In the genomic region with DNA sequence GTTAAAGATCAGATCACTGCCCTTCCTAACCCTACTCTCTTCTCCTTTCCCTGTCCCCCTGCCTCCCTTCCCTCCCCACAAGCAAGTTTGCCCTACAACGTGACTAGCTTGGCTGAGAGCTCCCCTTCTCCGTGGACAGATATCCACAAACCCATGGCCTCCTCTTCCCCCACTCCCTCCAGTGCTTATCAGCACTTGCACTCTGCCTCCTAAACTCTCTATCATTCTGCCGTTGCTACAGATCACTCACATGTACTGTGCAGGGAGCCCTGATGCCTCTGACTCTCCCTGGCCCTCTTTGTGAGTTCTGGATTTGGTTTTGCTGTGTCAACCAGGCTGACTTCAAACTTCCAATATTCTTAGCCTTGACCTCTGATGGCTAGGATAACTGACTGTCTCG, we compare ENCODE assay signal across 27 mouse cellular contexts. TPM values are rescaled to one million over a fixed set of nuclear protein-coding genes. Genes with fewer than 3 reads are reported as not detected.
"Had no signal": no experiment of that assay in that cellular context is flagged by ENCODE, and none has a peak within 500 bp of the region (broad histone marks: within the 10 kb centered on the region; RNA-seq: fewer than 3 reads in every experiment).

No protein-coding gene starts in this region.

- ATAC-seq: inflammation-experienced regulatory T-cells, adult 6 months; intestine, embryonic 16.5 days; midbrain, embryonic 15.5 days had no signal

- H3K9me3 ChIP-seq: lung, embryonic 15.5 days; midbrain, embryonic 12.5 days; midbrain, embryonic 15.5 days; neural tube, embryonic 12.5 days; neural tube, embryonic 15.5 days; stomach, embryonic 15.5 days had no signal

- H3K9ac ChIP-seq: lung, embryonic 15.5 days; midbrain, embryonic 12.5 days; midbrain, embryonic 15.5 days; neural tube, embryonic 12.5 days; neural tube, embryonic 15.5 days; stomach, embryonic 15.5 days had no signal

- H3K27ac ChIP-seq: kidney, postnatal 0 days; layer of hippocampus, adult 2 months; lung, embryonic 15.5 days; midbrain, embryonic 12.5 days; midbrain, embryonic 15.5 days; neural tube, embryonic 12.5 days; neural tube, embryonic 15.5 days; stomach, embryonic 15.5 days had no signal

- H3K4me3 ChIP-seq: layer of hippocampus, adult 2 months; lung, embryonic 15.5 days; midbrain, embryonic 12.5 days; midbrain, embryonic 15.5 days; neural tube, embryonic 12.5 days; neural tube, embryonic 15.5 days; stomach, embryonic 15.5 days had no signal

- DNase-seq: kidney, adult 18-20 months; kidney, adult 9 months; kidney, postnatal 25 days; layer of hippocampus, adult 9-11 months; lung, adult 18-20 months; lung, postnatal 10 days; lung, postnatal 36 days; retina, postnatal 1 day; right cerebral cortex, postnatal 25 days; spleen, adult 18-20 months; thymus, adult 2 months; thymus, postnatal 14 days; thymus, postnatal 4 days had no signal

- H3K27me3 ChIP-seq: lung, embryonic 15.5 days; midbrain, embryonic 15.5 days; neural tube, embryonic 12.5 days; stomach, embryonic 15.5 days had no signal

- H3K4me2 ChIP-seq: lung, embryonic 15.5 days; midbrain, embryonic 12.5 days; midbrain, embryonic 15.5 days; neural tube, embryonic 12.5 days; neural tube, embryonic 15.5 days; stomach, embryonic 15.5 days had no signal

- H3K36me3 ChIP-seq: lung, embryonic 15.5 days; midbrain, embryonic 12.5 days; midbrain, embryonic 15.5 days; neural tube, embryonic 12.5 days; neural tube, embryonic 15.5 days; stomach, embryonic 15.5 days had no signal

- H3K4me1 ChIP-seq: lung, embryonic 15.5 days had no signal

RNA-seq across cellular contexts. Expression of gene Aipl1, which starts 16.3 kb away (rescaled TPM):
- total RNA-seq: layer of hippocampus, adult 2 months; layer of hippocampus, postnatal 25 days; left cerebral cortex, adult 18-20 months; left cerebral cortex, postnatal 36 days had no signal
- polyA plus RNA-seq: large intestine, adult 2 months had no signal

RNA-seq across cellular contexts. Expression of gene Pimreg, which starts 20.8 kb away (rescaled TPM):
- total RNA-seq: left cerebral cortex, adult 18-20 months had no signal
